Mouse (Mus musculus) testis, adult 2 months (tissue): ENCODE results near the gene Stag1. TPM values are rescaled to one million over a fixed set of nuclear protein-coding genes. Genes with fewer than 3 reads are reported as not detected.

Experiments used
- H3K27ac ChIP-seq: fragments of 200-500 bp; 2 replicates; pipeline ENCODE4 v1.5.1; 2012; ENCODE audit warnings: low read depth, low read length; ENCODE audit not compliant: control insufficient read depth, insufficient read depth
- H3K27me3 ChIP-seq: fragments of 200-500 bp; 2 replicates; pipeline ENCODE4 v1.6.1; 2012; ENCODE audit warnings: mild to moderate bottlenecking, low read length, moderate library complexity; ENCODE audit not compliant: control insufficient read depth, insufficient read depth
- H3K36me3 ChIP-seq: fragments of 200-500 bp; 2 replicates; pipeline ENCODE4 v1.6.1; 2012; ENCODE audit warnings: mild to moderate bottlenecking, low read length; ENCODE audit not compliant: control insufficient read depth, insufficient read depth
- H3K4me1 ChIP-seq: fragments of 200-500 bp; 2 replicates; pipeline ENCODE4 v1.6.1; 2012; ENCODE audit warnings: low read length; ENCODE audit not compliant: control insufficient read depth, insufficient read depth
- H3K4me3 ChIP-seq: fragments of 200-500 bp; 2 replicates; pipeline ENCODE4 v1.5.1; 2012; ENCODE audit warnings: low read depth, mild to moderate bottlenecking, low read length, moderate library complexity, mixed read lengths; ENCODE audit not compliant: control insufficient read depth
- CTCF ChIP-seq: fragments of 200-500 bp; IDR thresholded peaks from 2 replicates; pipeline ENCODE4 v1.5.1; 2012; ENCODE audit warnings: low read depth, mild to moderate bottlenecking, inconsistent platforms, low read length, moderate library complexity; ENCODE audit not compliant: control insufficient read depth, insufficient read depth, insufficient replicate concordance
- POLR2A ChIP-seq: fragments of 200-500 bp; IDR thresholded peaks from 2 replicates; pipeline ENCODE4 v1.6.1; 2012; ENCODE audit warnings: low read depth, mild to moderate bottlenecking, inconsistent platforms, low read length, moderate library complexity; ENCODE audit not compliant: control insufficient read depth
- polyA plus RNA-seq: library from polyadenylated mRNA; depleted of rRNA; stranded (reverse); fragments of >200 nt; gene quantifications from 2 replicates; pipeline ENCODE4 v1.2.3, GENCODE M21; 2012

The Stag1 gene
- polyA plus RNA-seq, 1 experiment, result 7.0 TPM

- peak overlapping the region; percentile 94 for H3K4me3 ChIP-seq
- peaks cover 3% of the 10 kb centered on the region for H3K4me1 ChIP-seq
- H3K27ac ChIP-seq, result peak overlapping the region; percentile 89
- H3K36me3 ChIP-seq, result no peaks in the 10 kb centered on the region
- TF ChIP-seq CTCF (peak; percentile 79), POLR2A (peak; percentile 59)
- no peaks in the 10 kb centered on the region for H3K27me3 ChIP-seq
Measured at GRCm38 (mm10) chr9:100642840-100643697, 45.5 kb downstream of the Stag1 start.

- no peak for TF ChIP-seq POLR2A
- TF ChIP-seq CTCF, result no peak
- H3K4me1 ChIP-seq, result peaks cover 3% of the 10 kb centered on the region
- no peaks in the 10 kb centered on the region for H3K36me3 ChIP-seq
Measured at GRCm38 (mm10) chr9:100644071-100644771, 46.6 kb downstream of the Stag1 start.

GRCm38 (mm10) chr9:100645026-100645940 lies 47.7 kb downstream of the Stag1 start:
- Histone ChIP-seq H3K4me3 (no peak overlapping the region), H3K27ac (no peak overlapping the region), H3K27me3 (no peaks in the 10 kb centered on the region), H3K4me1 (peaks cover 3% of the 10 kb centered on the region), H3K36me3 (no peaks in the 10 kb centered on the region)
- no peak for TF ChIP-seq POLR2A
- no peak for TF ChIP-seq CTCF

More at GRCm38 (mm10) chr9:100644071-100644771, 46.6 kb downstream of the Stag1 start:
- H3K4me3 ChIP-seq, result peak overlapping the region; percentile 95
- H3K27ac ChIP-seq, result peak overlapping the region; percentile 94
- H3K27me3 ChIP-seq, result no peaks in the 10 kb centered on the region

- no peak for TF ChIP-seq POLR2A
- TF ChIP-seq CTCF, result no peak
- Histone ChIP-seq H3K36me3 (no peaks in the 10 kb centered on the region), H3K27ac (no peak overlapping the region), H3K4me3 (no peak overlapping the region), H3K4me1 (peaks cover 3% of the 10 kb centered on the region), H3K27me3 (no peaks in the 10 kb centered on the region)
Measured at GRCm38 (mm10) chr9:100646276-100646675, 48.7 kb downstream of the Stag1 start.

GRCm38 (mm10) chr9:100647774-100648323 lies 50.3 kb downstream of the Stag1 start:
- Histone ChIP-seq H3K36me3 (no peaks in the 10 kb centered on the region), H3K4me1 (no peaks in the 10 kb centered on the region; the same call in none of the 2 replicates), H3K27ac (no peak overlapping the region), H3K4me3 (no peak overlapping the region), H3K27me3 (no peaks in the 10 kb centered on the region)
- TF ChIP-seq POLR2A, result no peak
- no peak for TF ChIP-seq CTCF

- no peak for TF ChIP-seq CTCF
- TF ChIP-seq POLR2A, result no peak
- Histone ChIP-seq H3K27ac (no peak overlapping the region), H3K27me3 (no peaks in the 10 kb centered on the region), H3K36me3 (no peaks in the 10 kb centered on the region), H3K4me3 (no peak overlapping the region), H3K4me1 (no peaks in the 10 kb centered on the region)
Measured at GRCm38 (mm10) chr9:100654104-100654503, 56.5 kb downstream of the Stag1 start.

- no peak overlapping the region for H3K27ac ChIP-seq
- TF ChIP-seq POLR2A, result no peak
- no peaks in the 10 kb centered on the region for H3K4me1 ChIP-seq
- no peak overlapping the region for H3K4me3 ChIP-seq
- H3K36me3 ChIP-seq, result no peaks in the 10 kb centered on the region
- H3K27me3 ChIP-seq, result no peaks in the 10 kb centered on the region
Measured at GRCm38 (mm10) chr9:100656058-100656457, 58.5 kb downstream of the Stag1 start.
